ENCODE assay signal across 8 mouse cellular contexts in genomic region chr6:32464046-32464445, GRCm38 (mm10).
DNase-seq lines count a peak whose midpoint lies in the region; ATAC-seq and TF ChIP-seq lines count a peak whose summit lies in the region.
"Had no signal": no experiment of that assay in that cellular context is flagged by ENCODE, and none has a peak within 500 bp of the region (broad histone marks: within the 10 kb centered on the region; RNA-seq: fewer than 3 reads in every experiment).

No protein-coding gene starts in this region.

- ATAC-seq in limb, embryonic 14.5 days (ENCODE audit: low FRiP score, low read depth): no peak
- ATAC-seq in heart, embryonic 11.5 days (replicated peaks; ENCODE audit: insufficient number of reproducible peaks, low FRiP score, low TSS enrichment): no peak
- ATAC-seq: inflammation-experienced regulatory T-cells, adult 6 months had no signal

- no peak overlapping the region for H3K4me2 ChIP-seq in limb, embryonic 14.5 days (replicated peaks; ENCODE audit: low read depth, low read length, severe bottlenecking)
- peak overlapping the region; percentile 45; the same call in 1 of the 2 replicates for H3K4me2 ChIP-seq in heart, embryonic 11.5 days

- 0 out of 2 replicates have a peak, but pooled peaks cover 2% of the 10 kb centered on the region for H3K4me1 ChIP-seq in limb, embryonic 14.5 days (ENCODE audit: control insufficient read depth, insufficient read depth, low read length)
- H3K4me1 ChIP-seq in limb, embryonic 10.5 days: peaks cover 25% of the 10 kb centered on the region
- peaks cover 12% of the 10 kb centered on the region for H3K4me1 ChIP-seq in brown adipose tissue, adult 24 weeks (ENCODE audit: control insufficient read depth, insufficient read depth, insufficient read length, low read length)
- H3K4me1 ChIP-seq in heart, embryonic 11.5 days (ENCODE audit: control insufficient read depth, insufficient read depth, low read length): peaks cover 16% of the 10 kb centered on the region

- H3K9ac ChIP-seq in limb, embryonic 14.5 days (ENCODE audit: low read depth, low read length, severe bottlenecking): no peak overlapping the region
- H3K9ac ChIP-seq in heart, embryonic 11.5 days (ENCODE audit: low read depth, low read length): no peak overlapping the region

- no peak for TF ChIP-seq POLR2A in limb, embryonic 14.5 days (IDR thresholded peaks at IDR 0.05; ENCODE audit: borderline replicate concordance, extremely low read depth, insufficient read depth, insufficient read length)

- H3K9me3 ChIP-seq in limb, embryonic 14.5 days (ENCODE audit: control insufficient read depth, low read length): no peaks in the 10 kb centered on the region
- H3K9me3 ChIP-seq in limb, embryonic 10.5 days (replicated peaks): no peaks in the 10 kb centered on the region
- H3K9me3 ChIP-seq in heart, embryonic 11.5 days (replicated peaks; ENCODE audit: control insufficient read depth, low read length): no peaks in the 10 kb centered on the region

- no peak overlapping the region for H3K4me3 ChIP-seq in limb, embryonic 14.5 days (replicated peaks; ENCODE audit: low read length)
- no peak overlapping the region for H3K4me3 ChIP-seq in limb, embryonic 10.5 days
- no peak overlapping the region for H3K4me3 ChIP-seq in brown adipose tissue, adult 24 weeks (ENCODE audit: insufficient read depth, low read depth, low read length)
- H3K4me3 ChIP-seq in heart, embryonic 11.5 days (ENCODE audit: low read depth, low read length): no peak overlapping the region

- no peaks in the 10 kb centered on the region for H3K27me3 ChIP-seq in limb, embryonic 14.5 days (ENCODE audit: control insufficient read depth, insufficient read depth, low read length)
- H3K27me3 ChIP-seq in limb, embryonic 10.5 days (ENCODE audit: low read depth, poor library complexity, severe bottlenecking): no peaks in the 10 kb centered on the region
- no peaks in the 10 kb centered on the region for H3K27me3 ChIP-seq in heart, embryonic 11.5 days (ENCODE audit: control insufficient read depth, insufficient read depth, low read length)

- H3K27ac ChIP-seq in limb, embryonic 14.5 days (replicated peaks; ENCODE audit: low read depth, low read length): no peak overlapping the region
- H3K27ac ChIP-seq in limb, embryonic 10.5 days: no peak overlapping the region
- peak overlapping the region; percentile 35 for H3K27ac ChIP-seq in brown adipose tissue, adult 24 weeks (replicated peaks; ENCODE audit: low read depth, low read length)
- peak overlapping the region; percentile 42 for H3K27ac ChIP-seq in heart, embryonic 11.5 days (ENCODE audit: low read depth, low read length)

- peak; percentile 34 for DNase-seq in limb, embryonic 14.5 days (ENCODE audit: low spot score)
- no peak for DNase-seq in limb, embryonic 10.5 days (ENCODE audit: low spot score)
- DNase-seq in lung, postnatal 14 days: peak; percentile 13
- DNase-seq in cerebellum, adult 9-10 months: no peak
- DNase-seq in thymus, postnatal 10 days (ENCODE audit: low spot score in 2 of 2): no peak

- H3K36me3 ChIP-seq in limb, embryonic 14.5 days (ENCODE audit: control insufficient read depth, insufficient read depth, low read length): no peaks in the 10 kb centered on the region
- H3K36me3 ChIP-seq in limb, embryonic 10.5 days: no peaks in the 10 kb centered on the region
- H3K36me3 ChIP-seq in heart, embryonic 11.5 days (ENCODE audit: control insufficient read depth, insufficient read depth, low read length): no peaks in the 10 kb centered on the region

- 56% methylated on average over 4 of the region's 4 CpGs for WGBS in limb, embryonic 14.5 days
- 81% methylated on average over 4 of the region's 4 CpGs for WGBS in limb, embryonic 10.5 days
- WGBS in heart, embryonic 11.5 days (ENCODE audit: insufficient replicate concordance): 52% methylated on average over 4 of the region's 4 CpGs

Comparison
In these comparisons a context has a peak if more than half of its experiments do, and no peak if none do; other contexts are left out.
1. DNase-seq: peak in limb, embryonic 14.5 days (single experiment) and lung, postnatal 14 days (single experiment); none in limb, embryonic 10.5 days (single experiment), cerebellum, adult 9-10 months (single experiment) and thymus, postnatal 10 days (0 of 2).
2. H3K27ac ChIP-seq: peak in brown adipose tissue, adult 24 weeks (single experiment) and heart, embryonic 11.5 days (single experiment); none in limb, embryonic 14.5 days (single experiment) and limb, embryonic 10.5 days (single experiment).